16 mouse cellular contexts compared by ENCODE assay signal in genomic region chr6:108666648-108667488, GRCm38 (mm10). TPM values are rescaled to one million over a fixed set of nuclear protein-coding genes. Genes with fewer than 3 reads are reported as not detected.
DNase-seq lines count a peak whose midpoint lies in the region; ATAC-seq and TF ChIP-seq lines count a peak whose summit lies in the region.
"Had no signal": no experiment of that assay in that cellular context is flagged by ENCODE, and none has a peak within 500 bp of the region (broad histone marks: within the 10 kb centered on the region; RNA-seq: fewer than 3 reads in every experiment).

No protein-coding gene starts in this region.

- no peaks in the 10 kb centered on the region for H3K27me3 ChIP-seq in heart, embryonic 13.5 days (replicated peaks)
- H3K27me3 ChIP-seq in E14TG2a.4 (ENCODE audit: insufficient read depth, low read length) = peaks cover 24% of the 10 kb centered on the region
- peaks cover 24% of the 10 kb centered on the region for H3K27me3 ChIP-seq in hindbrain, embryonic 12.5 days
- H3K27me3 ChIP-seq: stomach, embryonic 15.5 days had no signal

- 80% methylated on average over 12 of the region's 12 CpGs for WGBS in heart, embryonic 13.5 days
- 87% methylated on average over 12 of the region's 12 CpGs for WGBS in hindbrain, embryonic 12.5 days

- TF ChIP-seq CTCF in left cerebral cortex, adult 2 months (IDR thresholded peaks at IDR 0.05) = no peak
- no peak for TF ChIP-seq CTCF in E14TG2a.4 (conservative IDR thresholded peaks at IDR 0.05; ENCODE audit: low read length)

- intact Hi-C loops in left cerebral cortex, adult 2 months (cut with DNase I) = no loop called here
- intact Hi-C loops in left cerebral cortex, postnatal 14 days (cut with DNase I) = no loop called here

- H3K27ac ChIP-seq in heart, embryonic 13.5 days (replicated peaks) = peak overlapping the region; percentile 85
- peak overlapping the region; percentile 86; the same call in 1 of the 2 replicates for H3K27ac ChIP-seq in left cerebral cortex, adult 2 months
- H3K27ac ChIP-seq in hindbrain, embryonic 12.5 days = no peak overlapping the region

- peak overlapping the region; percentile 78; the same call in 1 of the 2 replicates for H3K9ac ChIP-seq in heart, embryonic 13.5 days
- no peak overlapping the region for H3K9ac ChIP-seq in hindbrain, embryonic 12.5 days
- H3K9ac ChIP-seq: embryonic facial prominence, embryonic 12.5 days; stomach, embryonic 15.5 days had no signal

- no peak overlapping the region for H3K4me3 ChIP-seq in heart, embryonic 13.5 days
- no peak overlapping the region; the same call in 1 of the 2 replicates for H3K4me3 ChIP-seq in left cerebral cortex, adult 2 months
- H3K4me3 ChIP-seq in E14TG2a.4 (replicated peaks; ENCODE audit: low read length) = 0 out of 2 replicates have a peak overlapping the region, but pooled peaks have one; percentile 72
- no peak overlapping the region for H3K4me3 ChIP-seq in hindbrain, embryonic 12.5 days
- H3K4me3 ChIP-seq: embryonic facial prominence, embryonic 12.5 days; midbrain, embryonic 10.5 days; stomach, embryonic 15.5 days had no signal

- peak; percentile 16 for DNase-seq in cerebellum, adult 9-10 months
- DNase-seq in heart, postnatal 4 days = no peak
- DNase-seq in left cerebral cortex, adult 2 months (ENCODE audit: extremely low spot score in 1 of 2, low spot score in 2 of 2) = no peak
- no peak for DNase-seq in left cerebral cortex, postnatal 14 days (ENCODE audit: low spot score in 2 of 2)
- DNase-seq: adrenal gland, postnatal 36 days; liver, postnatal 0 days; lung, postnatal 36 days had no signal

- no peak for ATAC-seq in cerebellum, adult (ENCODE audit: insufficient number of reproducible peaks, low FRiP score, low TSS enrichment)
- no peak for ATAC-seq in heart, embryonic 13.5 days (ENCODE audit: extremely low read depth, insufficient number of reproducible peaks, low FRiP score, low TSS enrichment)
- ATAC-seq in hindbrain, embryonic 12.5 days (ENCODE audit: low FRiP score) = no peak
- ATAC-seq: CD4-positive, CD25-positive, alpha-beta regulatory T cell, adult 4 months had no signal

- no peak overlapping the region for H3K4me2 ChIP-seq in heart, embryonic 13.5 days
- no peak overlapping the region for H3K4me2 ChIP-seq in hindbrain, embryonic 12.5 days (replicated peaks)

- peaks cover 35% of the 10 kb centered on the region for H3K36me3 ChIP-seq in heart, embryonic 13.5 days
- peaks cover 52% of the 10 kb centered on the region for H3K36me3 ChIP-seq in E14TG2a.4 (ENCODE audit: insufficient read depth, low read length)
- H3K36me3 ChIP-seq in hindbrain, embryonic 12.5 days = 0 out of 2 replicates have a peak, but pooled peaks cover 4% of the 10 kb centered on the region
- H3K36me3 ChIP-seq: embryonic facial prominence, embryonic 12.5 days had no signal

- H3K9me3 ChIP-seq in heart, embryonic 13.5 days = no peaks in the 10 kb centered on the region
- no peaks in the 10 kb centered on the region for H3K9me3 ChIP-seq in E14TG2a.4 (ENCODE audit: low read length)
- no peaks in the 10 kb centered on the region for H3K9me3 ChIP-seq in hindbrain, embryonic 12.5 days (replicated peaks)
- H3K9me3 ChIP-seq: embryonic facial prominence, embryonic 12.5 days; hindbrain, embryonic 10.5 days; midbrain, embryonic 10.5 days; stomach, embryonic 15.5 days had no signal

- peaks cover 61% of the 10 kb centered on the region for H3K4me1 ChIP-seq in heart, embryonic 13.5 days
- peaks cover 88% of the 10 kb centered on the region for H3K4me1 ChIP-seq in E14TG2a.4 (replicated peaks; ENCODE audit: low read depth, low read length)
- peaks cover 19% of the 10 kb centered on the region for H3K4me1 ChIP-seq in hindbrain, embryonic 12.5 days

RNA-seq across cellular contexts. Expression of gene Bhlhe40, which starts 6.4 kb away (rescaled TPM):
- 15.1 and 19.7 TPM in 2 replicates for polyA plus RNA-seq in heart, embryonic 13.5 days (2015; fragmentation: Nextera tagmentation; extraction: Ambion mirVana)
- total RNA-seq in heart, postnatal 4 days (2021) = 10 to 100 TPM; 59.9 to 74.1 TPM
- 100 to 1,000 TPM; 127 to 159 TPM for total RNA-seq in left cerebral cortex, adult 2 months (2021)
- total RNA-seq in left cerebral cortex, postnatal 14 days (2021) = 10 to 100 TPM; 55.2 to 77.3 TPM
- 3.6 and 3.9 TPM in 2 replicates for polyA plus RNA-seq in hindbrain, embryonic 12.5 days (2016; fragmentation: Nextera tagmentation; extraction: Ambion mirVana)
